ENCODE assay signal across 8 mouse cellular contexts in the genomic region with DNA sequence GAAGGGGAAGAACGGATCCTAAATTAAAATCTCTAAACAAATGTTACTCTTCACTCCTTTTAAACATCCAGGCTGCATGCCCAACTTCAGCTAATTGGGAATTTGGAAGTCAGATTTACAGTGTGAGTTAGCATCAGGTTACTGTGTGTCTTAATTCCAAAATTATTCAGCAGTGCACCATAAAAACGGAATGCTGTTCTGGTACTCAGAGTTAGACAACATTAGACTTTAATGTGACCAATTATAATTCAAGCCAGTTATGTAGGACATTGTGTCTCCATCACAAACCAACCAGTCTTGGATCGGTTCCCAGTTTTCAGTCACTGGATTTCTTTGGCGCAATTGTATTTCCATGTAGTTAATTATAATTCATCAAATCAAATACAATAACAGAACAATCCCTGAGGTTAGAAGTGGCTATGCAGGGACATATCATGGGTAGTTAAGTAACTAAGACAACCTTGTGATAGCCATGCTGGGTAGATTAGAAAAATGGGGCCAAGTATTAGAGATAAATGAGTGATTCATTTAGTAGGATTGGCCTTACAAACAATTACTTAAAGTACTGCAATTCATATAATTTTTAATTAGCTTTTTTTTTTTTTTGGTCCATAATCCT.
A peak's percentile ranks its signal among the peaks of the same experiment; 100 is the strongest.
DNase-seq lines count a peak whose midpoint lies in the region; ATAC-seq and TF ChIP-seq lines count a peak whose summit lies in the region.

No protein-coding gene starts in this region.

- H3K4me3 ChIP-seq in intestine, postnatal 0 days (ENCODE audit: low read depth, low read length): no peak overlapping the region

- DNase-seq in cerebellum, adult 9-11 months: peak; percentile 20
- DNase-seq in cerebellum, postnatal 4 days (ENCODE audit: low spot score in 2 of 2): no peak
- DNase-seq in layer of hippocampus, adult 11-12 months (ENCODE audit: low spot score): peak; percentile 59
- no peak for DNase-seq in layer of hippocampus, postnatal 25 days (ENCODE audit: extremely low spot score in 1 of 2, low spot score in 1 of 2)
- DNase-seq in brain, embryonic 14.5 days (ENCODE audit: low read depth): peak; percentile 91
- peak; percentile 1 for DNase-seq in left cerebral cortex, postnatal 4 days
- DNase-seq in thymus, postnatal 0 days (ENCODE audit: low spot score): no peak

- no peak for TF ChIP-seq POLR2A in brain, embryonic 14.5 days (IDR thresholded peaks at IDR 0.05; ENCODE audit: borderline replicate concordance, extremely low read depth, insufficient read depth, insufficient read length, poor library complexity, severe bottlenecking)

- TF ChIP-seq CTCF in brain, embryonic 14.5 days (IDR thresholded peaks at IDR 0.05; ENCODE audit: borderline replicate concordance, extremely low read depth, insufficient read depth, insufficient read length): no peak
- no peak for TF ChIP-seq CTCF in intestine, postnatal 0 days (IDR thresholded peaks at IDR 0.05; ENCODE audit: low read depth)

- H3K36me3 ChIP-seq in intestine, postnatal 0 days (ENCODE audit: control insufficient read depth, insufficient read depth): no peaks in the 10 kb centered on the region

- H3K27me3 ChIP-seq in intestine, postnatal 0 days (replicated peaks; ENCODE audit: control insufficient read depth, insufficient read depth, low read length): no peaks in the 10 kb centered on the region

- no peaks in the 10 kb centered on the region for H3K9me3 ChIP-seq in intestine, postnatal 0 days (ENCODE audit: control insufficient read depth)

- H3K9ac ChIP-seq in intestine, postnatal 0 days (ENCODE audit: low read depth, low read length): no peak overlapping the region

- intact Hi-C loops in left cerebral cortex, postnatal 4 days (cut with DNase I): no loop called here

- no peaks in the 10 kb centered on the region for H3K4me1 ChIP-seq in intestine, postnatal 0 days (replicated peaks; ENCODE audit: control insufficient read depth, insufficient read depth, low read length)

- H3K27ac ChIP-seq in intestine, postnatal 0 days (ENCODE audit: low read depth, low read length): no peak overlapping the region

- H3K4me2 ChIP-seq in intestine, postnatal 0 days (replicated peaks; ENCODE audit: low read depth): no peak overlapping the region

- 70% methylated on average over 4 of the region's 4 CpGs for WGBS in intestine, postnatal 0 days

- no peak for ATAC-seq in intestine, postnatal 0 days

Comparison
In these comparisons a context has a peak if more than half of its experiments do, and no peak if none do; other contexts are left out.
1. DNase-seq: peak in cerebellum, adult 9-11 months (single experiment), layer of hippocampus, adult 11-12 months (single experiment), brain, embryonic 14.5 days (single experiment) and left cerebral cortex, postnatal 4 days (single experiment); none in cerebellum, postnatal 4 days (0 of 2), layer of hippocampus, postnatal 25 days (0 of 2) and thymus, postnatal 0 days (single experiment).